Mouse (Mus musculus) MEL (cell line): Measurements from ENCODE around the gene Col6a4. TPM values are rescaled to one million over a fixed set of nuclear protein-coding genes. Genes with fewer than 3 reads are reported as not detected.

Source experiments
- DNase-seq: peaks from one replicate; pipeline ENCODE4 v3.0.0; 2011; ENCODE audit warnings: low read depth, low spot score
- H3K27ac ChIP-seq: 2 replicates; pipeline ENCODE4 v1.5.1; 2012; ENCODE audit warnings: low read depth, mild to moderate bottlenecking, control low read depth, low read length, moderate library complexity; ENCODE audit not compliant: control insufficient read depth
- H3K27me3 ChIP-seq, 2 experiments: fragments of 150-350 bp in 1 of 2; sonication (generic) in 1 of 2; 2 replicates each; pipeline ENCODE4 v1.6.1; 2012; ENCODE audit warnings: low read length in 2 of 2, mild to moderate bottlenecking in 2 of 2, improper control_type of control experiment in 1 of 2, moderate library complexity in 1 of 2; ENCODE audit not compliant: insufficient read depth in 2 of 2, control insufficient read depth in 1 of 2
- H3K36me3 ChIP-seq, 2 experiments: 2 replicates each; pipeline ENCODE4 v1.6.1; 2012 to 2014; ENCODE audit warnings: low read length in 2 of 2, improper control_type of control experiment in 1 of 2, inconsistent platforms in 1 of 2, mild to moderate bottlenecking in 1 of 2; ENCODE audit not compliant: insufficient read depth in 2 of 2, control insufficient read depth in 1 of 2
- H3K4me1 ChIP-seq, 2 experiments: fragments of 150-350 bp in 1 of 2; sonication (generic) in 1 of 2; 2 replicates each; pipeline ENCODE4 v1.6.1; 2012; ENCODE audit warnings: low read length in 2 of 2, improper control_type of control experiment in 1 of 2, mild to moderate bottlenecking in 1 of 2; ENCODE audit not compliant: insufficient read depth in 2 of 2, control insufficient read depth in 1 of 2
- H3K4me3 ChIP-seq, 2 experiments: fragments of 150-350 bp in 1 of 2; sonication (generic) in 1 of 2; 2 replicates each; pipeline ENCODE4 v1.5.1; 2012; ENCODE audit warnings: low read depth in 2 of 2, low read length in 2 of 2, mild to moderate bottlenecking in 2 of 2, moderate library complexity in 2 of 2, control low read depth in 1 of 2, improper control_type of control experiment in 1 of 2; ENCODE audit not compliant: control insufficient read depth in 1 of 2, insufficient read depth in 1 of 2
- H3K79me2 ChIP-seq: 2 replicates; pipeline ENCODE4 v1.6.1; 2012; ENCODE audit warnings: mild to moderate bottlenecking, low read length, moderate library complexity; ENCODE audit not compliant: control insufficient read depth, poor library complexity, insufficient read depth
- H3K9ac ChIP-seq: 2 replicates; pipeline ENCODE4 v1.6.1; 2012; ENCODE audit warnings: low read depth, mild to moderate bottlenecking, control low read depth, low read length, moderate library complexity; ENCODE audit not compliant: control insufficient read depth, poor library complexity, severe bottlenecking
- H3K9me3 ChIP-seq: fragments of 150-350 bp; sonication (generic); replicated peaks from 2 replicates; pipeline ENCODE4 v1.6.1; 2012; ENCODE audit warnings: mild to moderate bottlenecking, low read length, improper control_type of control experiment, moderate library complexity; ENCODE audit not compliant: insufficient read depth
- CHD1 ChIP-seq: IDR thresholded peaks from 2 replicates; pipeline ENCODE4 v1.6.1; 2012; ENCODE audit warnings: low read depth, mild to moderate bottlenecking, inconsistent platforms, low read length, improper control_type of control experiment
- CHD2 ChIP-seq: IDR thresholded peaks from 2 replicates; pipeline ENCODE4 v1.6.1; 2011; ENCODE audit warnings: low read length, improper control_type of control experiment
- CTCF ChIP-seq, 3 experiments: IDR thresholded peaks in 2 of 3; conservative IDR thresholded peaks in 1 of 3; 2 replicates each; pipeline ENCODE4 v1.5.1; 2011 to 2012; ENCODE audit warnings: low read length in 3 of 3, low read depth in 2 of 3, mild to moderate bottlenecking in 2 of 3, improper control_type of control experiment in 1 of 3, inconsistent platforms in 1 of 3, mixed read lengths in 1 of 3, moderate library complexity in 1 of 3; ENCODE audit not compliant: control insufficient read depth in 1 of 3, insufficient read depth in 1 of 3, poor library complexity in 1 of 3, severe bottlenecking in 1 of 3
- EP300 ChIP-seq, 2 experiments: IDR thresholded peaks; 2 replicates each; pipeline ENCODE4 v1.6.1; 2011; ENCODE audit warnings: improper control_type of control experiment in 2 of 2, low read length in 2 of 2, low read depth in 1 of 2, mild to moderate bottlenecking in 1 of 2
- ETS1 ChIP-seq: IDR thresholded peaks from 2 replicates; pipeline ENCODE4 v1.6.1; 2012; ENCODE audit warnings: low read depth, mild to moderate bottlenecking, inconsistent platforms, low read length, improper control_type of control experiment, moderate library complexity
- GABPA ChIP-seq: IDR thresholded peaks from 2 replicates; pipeline ENCODE4 v1.6.1; 2012; ENCODE audit warnings: low read depth, mild to moderate bottlenecking, inconsistent platforms, low read length, improper control_type of control experiment, moderate library complexity
- GATA1 ChIP-seq: IDR thresholded peaks from 2 replicates; pipeline ENCODE4 v1.6.1; 2011; ENCODE audit warnings: low read depth, low read length, improper control_type of control experiment
- JUND ChIP-seq: IDR thresholded peaks from 2 replicates; pipeline ENCODE4 v1.6.1; 2011; ENCODE audit warnings: low read depth, mild to moderate bottlenecking, improper control_type of control experiment, low read length
- MXI1 ChIP-seq: IDR thresholded peaks from 2 replicates; pipeline ENCODE4 v1.6.1; 2011; ENCODE audit warnings: mild to moderate bottlenecking, low read depth, low read length, improper control_type of control experiment
- NELFE ChIP-seq: IDR thresholded peaks from 2 replicates; pipeline ENCODE4 v1.6.1; 2011; ENCODE audit warnings: low read depth, low read length, improper control_type of control experiment
- RAD21 ChIP-seq: IDR thresholded peaks from 2 replicates; pipeline ENCODE4 v1.6.1; 2011; ENCODE audit warnings: mild to moderate bottlenecking, low read depth, low read length, improper control_type of control experiment
- RCOR1 ChIP-seq: IDR thresholded peaks from 2 replicates; pipeline ENCODE4 v1.6.1; 2012; ENCODE audit warnings: low read depth, mild to moderate bottlenecking, inconsistent platforms, low read length, improper control_type of control experiment
- SIN3A ChIP-seq: IDR thresholded peaks from 2 replicates; pipeline ENCODE4 v1.6.1; 2012; ENCODE audit warnings: low read length, improper control_type of control experiment, inconsistent platforms
- TBP ChIP-seq: IDR thresholded peaks from 2 replicates; pipeline ENCODE4 v1.8.0; 2011; ENCODE audit warnings: low read depth, low read length, improper control_type of control experiment
- TCF12 ChIP-seq: IDR thresholded peaks from 2 replicates; pipeline ENCODE4 v1.6.1; 2014; ENCODE audit warnings: low read depth, mild to moderate bottlenecking, inconsistent platforms, low read length, improper control_type of control experiment, moderate library complexity
- USF1 ChIP-seq: IDR thresholded peaks from 2 replicates; pipeline ENCODE4 v1.6.1; 2014; ENCODE audit warnings: low read depth, mild to moderate bottlenecking, inconsistent platforms, low read length, improper control_type of control experiment, moderate library complexity
- ZC3H11A ChIP-seq: IDR thresholded peaks from 2 replicates; pipeline ENCODE4 v1.6.1; 2012; ENCODE audit warnings: low read depth, mild to moderate bottlenecking, inconsistent platforms, low read length, improper control_type of control experiment
- ZKSCAN1 ChIP-seq: IDR thresholded peaks from 2 replicates; pipeline ENCODE4 v1.6.1; 2012; ENCODE audit warnings: low read depth, mild to moderate bottlenecking, inconsistent platforms, low read length, improper control_type of control experiment, moderate library complexity
- polyA plus RNA-seq, 2 experiments: library from polyadenylated mRNA; stranded (reverse) in 1 of 2; unstranded in 1 of 2; fragments of >175 nt in 1 of 2; fragments of >200 nt in 1 of 2; gene quantifications; 2 replicates each; pipeline versions ENCODE4 v1.2.1 to v1.2.4; 2012; ENCODE audit warnings: low replicate concordance in 2 of 2, low read depth in 1 of 2; ENCODE audit not compliant: insufficient read length in 2 of 2, insufficient read depth in 1 of 2, missing spikeins in 1 of 2
- total RNA-seq: library from RNA; depleted of rRNA; stranded (reverse); fragments of 300-350 nt; gene quantifications from 2 replicates; pipeline ENCODE4 v1.2.3, GENCODE M21; 2012

The Col6a4 gene
- total and polyA plus RNA-seq, 3 experiments: not detected

GRCm38 (mm10) chr9:106100262-106100661 lies 3.7 kb upstream of the Col6a4 start:
- Histone ChIP-seq H3K79me2 (no peaks in the 10 kb centered on the region), H3K9ac (no peak overlapping the region)

GRCm38 (mm10) chr9:106099379-106100021 lies 2.9 kb upstream of the Col6a4 start:
- Histone ChIP-seq H3K27ac (no peak overlapping the region), H3K79me2 (no peaks in the 10 kb centered on the region), H3K4me1 (no peaks in the 10 kb centered on the region), H3K36me3 (no peaks in the 10 kb centered on the region), H3K9me3 (no peaks in the 10 kb centered on the region), H3K9ac (no peak overlapping the region), H3K4me3 (no peak overlapping the region), H3K27me3 (no peaks in the 10 kb centered on the region)
- no peak for DNase-seq
- TF ChIP-seq CTCF (IDR thresholded peaks at IDR 0.05 in 2 of 3, conservative IDR thresholded peaks at IDR 0.05 in 1 of 3; ENCODE audit: control insufficient read depth in 1 of 3, insufficient read depth in 1 of 3, low read depth in 2 of 3, low read length in 3 of 3, poor library complexity in 1 of 3, severe bottlenecking in 1 of 3): 0 out of 6 replicates have a peak, but pooled peaks of 1 of the 3 experiments have one; percentile 4
- TF ChIP-seq RCOR1: no peak
- TF ChIP-seq RAD21: no peak

More at GRCm38 (mm10) chr9:106100262-106100661, 3.7 kb upstream of the Col6a4 start:
- Histone ChIP-seq H3K4me3 (no peak overlapping the region), H3K27ac (no peak overlapping the region), H3K36me3 (no peaks in the 10 kb centered on the region), H3K9me3 (no peaks in the 10 kb centered on the region), H3K27me3 (no peaks in the 10 kb centered on the region), H3K4me1 (no peaks in the 10 kb centered on the region)
- no peak for DNase-seq
- TF ChIP-seq TCF12 (no peak), CHD2 (no peak), ZC3H11A (no peak), GABPA (no peak), CHD1 (no peak), ETS1 (no peak), EP300 (IDR thresholded peaks at IDR 0.05; ENCODE audit: low read depth in 1 of 2, low read length in 2 of 2) (no peak), SIN3A (no peak), NELFE (no peak), RAD21 (no peak), JUND (no peak), TBP (no peak), MXI1 (no peak), GATA1 (no peak), USF1 (no peak), ZKSCAN1 (no peak)
